Mouse (Mus musculus) c-Kit-positive CD71-positive TER-119-positive erythroid progenitor cells, embryonic 14.5 days (primary cell): ENCODE data around the gene Gna15.

Experiments used
- DNase-seq: peaks from one replicate; pipeline ENCODE4 v3.0.0-alpha.2; 2013; ENCODE audit warnings: low spot score

Gene Gna15

DNA sequence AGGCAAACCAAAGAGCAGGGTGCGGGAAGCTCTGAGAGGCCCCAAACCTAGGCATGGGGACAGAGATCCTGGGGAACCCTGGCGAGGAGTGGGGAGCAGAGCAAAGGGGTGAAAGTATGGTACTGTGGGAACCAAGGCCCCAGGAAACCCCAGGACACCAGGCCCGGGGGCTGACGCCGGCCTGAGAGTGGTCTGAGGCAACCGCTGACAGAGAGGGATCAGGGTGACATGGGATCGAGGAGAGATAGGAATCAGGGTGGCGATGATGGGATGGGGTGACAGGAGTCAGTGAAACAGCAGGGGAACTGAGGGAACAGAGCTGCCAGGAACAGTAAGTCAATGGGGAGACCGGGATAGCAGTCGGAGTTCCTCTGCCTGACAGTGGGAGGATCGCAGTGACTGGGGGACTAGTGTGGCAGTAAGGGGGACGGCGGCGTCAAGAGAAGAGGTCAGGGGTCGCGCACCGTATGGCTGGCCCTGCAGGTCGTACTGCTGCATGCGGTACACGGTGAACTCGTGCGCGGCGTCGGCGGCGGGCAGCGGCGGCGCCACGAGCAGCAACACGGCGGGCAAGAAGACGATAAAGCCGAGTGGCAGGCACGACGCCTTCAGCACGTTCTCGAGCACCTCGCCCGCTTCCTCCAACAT lies 28.3 kb downstream of the Gna15 start:
- DNase-seq, result no peak

DNA sequence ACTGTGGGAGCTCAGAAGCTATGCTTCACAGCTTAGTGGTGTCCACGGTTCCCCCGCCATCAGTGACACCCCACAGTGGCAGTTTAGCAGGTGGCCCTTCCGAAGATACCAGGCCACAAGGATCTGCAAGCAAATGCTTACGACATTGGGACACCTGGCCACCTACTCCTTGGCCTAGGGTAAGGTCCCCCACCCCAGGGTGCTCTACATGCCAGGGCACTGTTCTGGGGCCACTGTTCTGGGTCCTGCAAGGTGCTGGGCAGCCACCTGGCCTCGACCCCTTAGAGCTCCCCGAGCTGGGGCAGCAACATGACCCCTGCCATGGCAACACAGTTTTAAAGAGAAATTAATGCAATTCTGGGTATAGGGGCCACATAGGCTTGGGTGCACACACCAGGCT lies 28.9 kb downstream of the Gna15 start:
- DNase-seq, result no peak

DNA sequence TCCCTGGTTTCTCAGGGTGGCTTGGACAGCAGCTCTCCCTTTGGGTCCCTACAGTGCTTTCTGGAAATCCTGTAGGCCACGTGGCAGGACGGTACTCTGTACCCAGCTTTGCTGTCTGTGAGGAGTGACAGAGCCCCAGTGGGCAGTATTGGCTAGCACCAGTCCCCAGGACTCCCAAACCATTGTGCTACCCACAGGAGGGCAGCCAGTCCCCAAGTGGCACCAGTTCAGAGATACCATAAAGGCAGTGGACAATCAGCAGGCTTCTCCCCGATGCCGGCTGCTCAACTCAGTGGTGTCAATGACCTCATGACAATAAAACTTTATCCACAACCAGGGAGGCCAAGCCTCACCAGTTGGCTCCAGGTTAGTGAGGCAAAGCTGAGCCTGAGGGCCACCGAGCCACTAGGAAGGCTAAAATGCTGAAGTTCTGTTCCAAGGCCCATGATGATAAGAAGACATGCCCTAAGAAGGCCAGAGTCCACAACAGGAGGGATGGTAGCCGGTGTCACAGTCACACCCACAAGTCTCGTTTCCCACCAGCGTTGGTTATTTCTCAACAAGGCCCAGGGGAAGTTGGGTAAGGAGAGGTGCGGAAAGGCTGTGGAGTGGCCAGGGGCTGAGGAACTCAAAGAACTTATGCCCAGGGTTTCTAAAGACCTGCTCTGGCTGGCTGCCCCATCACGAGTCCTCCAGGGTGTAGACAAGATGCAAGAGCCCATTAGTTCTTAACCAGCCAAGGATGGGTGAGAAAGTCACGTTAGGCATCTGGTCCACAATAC lies 29.6 kb downstream of the Gna15 start:
- DNase-seq, result no peak

DNA sequence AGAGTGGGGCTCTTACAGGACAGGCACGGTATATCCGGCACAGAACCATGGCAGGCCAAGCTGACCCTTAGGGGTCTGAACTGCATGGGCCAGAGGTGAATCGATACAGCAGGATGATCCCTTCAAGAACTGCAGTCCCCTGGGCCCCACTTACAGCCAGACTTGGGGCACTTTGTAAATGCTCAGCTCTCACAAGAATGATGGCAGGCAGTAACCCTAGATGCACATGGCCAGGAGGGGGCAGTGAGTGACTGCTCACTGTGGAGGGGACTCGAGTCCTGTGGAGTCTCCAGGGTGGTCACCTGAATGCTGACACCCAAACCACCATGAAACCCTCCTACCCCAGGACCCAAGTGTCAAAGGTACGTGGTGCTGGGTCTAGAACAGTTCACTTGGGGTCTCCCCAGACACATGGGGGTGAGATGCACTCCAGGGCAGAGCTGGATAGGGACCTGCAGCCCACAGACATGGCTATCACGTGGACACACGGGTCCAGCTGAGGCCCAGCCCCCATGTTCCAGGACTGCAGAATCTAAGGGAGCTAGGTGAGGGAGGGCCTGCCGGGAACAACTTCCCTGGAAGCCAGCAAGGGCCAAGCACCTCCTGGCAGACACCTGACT lies 30.3 kb downstream of the Gna15 start:
- DNase-seq, result no peak

DNA sequence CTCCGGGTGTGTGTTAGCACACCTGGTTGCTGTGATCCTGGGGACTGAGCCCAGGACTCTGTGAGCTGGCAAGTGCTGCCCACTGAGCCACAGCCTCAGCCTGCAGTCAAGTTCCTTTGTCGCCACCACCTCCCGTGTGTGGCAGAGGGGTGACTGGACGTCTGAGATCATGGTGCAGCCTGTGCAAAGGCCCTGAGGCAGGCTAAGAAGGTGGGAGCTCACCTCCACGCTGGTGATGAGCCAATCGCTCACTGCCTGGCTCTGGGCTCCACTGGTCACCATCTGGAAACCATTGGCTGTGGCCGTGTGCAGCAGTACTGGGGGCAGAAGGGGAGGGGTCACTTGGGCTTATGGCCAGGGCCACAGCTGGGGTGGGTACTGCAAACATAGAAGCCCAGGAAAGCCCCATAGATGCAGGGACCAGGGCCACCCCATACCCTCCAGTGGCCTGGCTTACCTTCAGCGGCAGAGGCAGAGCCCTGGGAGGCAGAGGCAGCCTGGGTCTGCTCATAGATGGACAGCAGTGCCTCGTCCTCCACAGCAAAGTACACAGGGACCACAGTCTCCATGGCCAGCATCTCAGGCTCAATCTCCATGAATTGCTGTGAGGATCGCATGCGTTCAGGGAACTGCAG lies 31.3 kb downstream of the Gna15 start:
- DNase-seq, result no peak

DNA sequence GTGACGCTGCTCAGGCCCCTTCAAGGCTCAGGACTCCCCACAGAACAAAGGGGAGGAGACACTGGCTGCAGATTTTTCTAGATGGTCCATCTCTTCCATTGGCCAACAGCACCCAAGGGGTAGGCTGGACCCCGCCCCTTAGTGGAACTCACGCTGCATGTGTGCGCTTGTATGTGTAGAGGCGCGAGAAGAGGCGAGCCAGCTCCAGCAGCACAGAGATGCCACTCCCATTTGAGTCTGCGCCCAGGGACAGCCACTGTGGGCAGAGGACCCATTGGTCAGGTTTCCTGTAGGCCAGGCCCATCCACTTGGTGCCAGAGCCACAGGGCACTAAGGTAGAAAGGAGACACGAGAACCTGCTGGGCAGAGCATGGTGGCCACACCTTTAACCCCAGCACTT lies 33.0 kb downstream of the Gna15 start:
- no peak for DNase-seq

DNA sequence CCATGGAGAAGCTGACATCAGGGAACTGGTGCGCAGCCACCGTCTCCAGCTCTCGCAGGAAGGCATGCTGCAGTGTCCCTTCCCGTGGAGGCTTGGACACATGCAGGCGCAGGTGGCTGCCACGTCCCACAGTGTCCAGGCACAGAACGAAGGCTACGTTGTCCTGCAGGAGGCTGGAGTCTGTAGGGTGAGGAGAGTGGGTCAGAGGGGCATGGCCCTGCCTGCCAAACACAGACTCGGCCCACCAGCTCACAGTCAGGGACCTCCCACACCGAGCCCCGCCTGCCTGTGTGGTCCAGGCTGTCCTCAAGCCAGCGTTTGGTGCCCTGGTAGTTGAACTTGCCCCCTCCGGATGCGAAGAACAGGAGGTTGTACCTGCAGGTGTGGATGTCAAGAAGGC lies 34.1 kb downstream of the Gna15 start:
- DNase-seq, result no peak

DNA sequence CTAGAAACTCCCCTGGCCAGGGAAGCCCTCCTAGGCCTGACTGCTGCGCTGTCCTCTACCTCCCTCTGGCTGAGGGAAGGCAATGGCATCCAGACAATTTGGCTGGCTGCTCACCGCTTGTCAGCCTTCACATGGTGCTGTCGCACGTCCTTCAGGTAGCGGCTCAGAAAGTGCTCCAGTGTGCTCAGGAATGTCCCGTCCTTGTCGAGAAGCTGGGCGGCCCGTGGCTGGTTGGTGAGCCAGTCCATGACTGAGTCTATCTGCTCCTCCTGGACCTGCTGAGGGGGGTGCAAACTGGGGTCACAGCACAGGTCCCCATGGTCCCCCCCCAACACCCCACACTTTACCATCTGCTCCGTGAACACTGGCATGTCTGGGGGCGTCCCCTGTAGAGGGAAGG lies 35.9 kb downstream of the Gna15 start:
- DNase-seq, result no peak

DNA sequence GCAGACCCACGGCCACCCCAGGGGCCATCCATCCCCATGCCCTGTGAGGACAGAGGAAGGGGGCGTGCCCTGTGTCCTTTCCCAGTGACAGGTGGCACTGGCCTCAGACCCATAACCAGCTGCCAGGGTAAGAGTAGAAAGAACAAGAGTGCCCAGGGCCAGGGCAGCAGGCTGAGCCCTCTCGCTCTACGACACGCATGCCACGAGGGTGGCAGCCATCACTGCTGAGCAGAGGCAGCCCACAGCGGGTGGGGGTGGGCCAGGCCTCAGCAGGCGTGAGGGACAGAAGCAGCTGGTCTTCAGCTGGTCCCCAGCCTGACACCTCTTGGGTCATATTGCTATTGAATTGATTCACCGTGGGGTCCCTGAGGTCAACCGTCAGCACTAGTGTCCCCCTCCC lies 37.5 kb downstream of the Gna15 start:
- no peak for DNase-seq

DNA sequence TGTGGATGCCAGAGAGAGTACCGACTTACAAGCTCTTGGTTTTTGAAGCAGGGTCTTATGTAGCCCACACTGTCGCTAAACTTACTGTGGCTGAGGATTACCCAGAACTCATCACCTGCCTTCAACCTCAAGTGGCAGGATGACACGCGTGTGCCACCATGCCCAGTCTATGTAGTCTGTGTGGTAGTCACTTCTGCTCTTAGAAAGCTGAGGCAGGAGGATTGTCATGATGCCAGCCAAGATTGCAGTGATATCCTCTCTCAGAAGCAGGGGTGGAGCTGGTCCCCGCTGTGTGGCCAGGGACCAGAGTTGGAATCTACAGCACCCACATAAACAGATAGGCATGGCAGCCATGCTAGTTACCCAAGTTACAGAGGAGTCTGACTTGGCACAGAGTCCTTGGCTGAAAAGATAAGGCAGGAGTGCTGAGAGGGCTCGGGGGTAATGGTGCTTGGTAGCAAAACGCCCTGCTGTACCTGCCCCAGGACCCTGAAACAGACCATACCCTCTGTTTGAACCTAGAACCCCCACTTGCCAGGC lies 38.5 kb downstream of the Gna15 start:
- DNase-seq, result no peak

DNA sequence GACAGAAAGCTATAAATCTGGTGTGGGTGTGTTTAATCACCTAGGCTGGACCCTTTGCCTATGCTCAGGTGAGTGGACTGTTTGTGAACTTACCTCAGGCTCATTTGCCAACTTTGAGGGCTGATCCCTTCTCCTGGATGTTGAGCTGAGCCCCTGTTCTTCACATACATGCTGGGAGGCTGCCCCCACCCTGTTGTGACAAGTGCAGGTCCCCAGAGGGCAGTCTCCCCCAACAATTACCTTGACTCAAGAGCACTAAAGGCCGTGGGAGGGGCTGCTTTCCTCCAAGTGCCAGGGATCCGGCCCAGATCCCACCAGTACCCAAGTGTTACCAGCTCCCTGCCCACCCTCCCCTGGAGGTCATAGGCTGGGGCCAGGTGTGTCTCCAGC lies 39.0 kb downstream of the Gna15 start:
- DNase-seq, result no peak

DNA sequence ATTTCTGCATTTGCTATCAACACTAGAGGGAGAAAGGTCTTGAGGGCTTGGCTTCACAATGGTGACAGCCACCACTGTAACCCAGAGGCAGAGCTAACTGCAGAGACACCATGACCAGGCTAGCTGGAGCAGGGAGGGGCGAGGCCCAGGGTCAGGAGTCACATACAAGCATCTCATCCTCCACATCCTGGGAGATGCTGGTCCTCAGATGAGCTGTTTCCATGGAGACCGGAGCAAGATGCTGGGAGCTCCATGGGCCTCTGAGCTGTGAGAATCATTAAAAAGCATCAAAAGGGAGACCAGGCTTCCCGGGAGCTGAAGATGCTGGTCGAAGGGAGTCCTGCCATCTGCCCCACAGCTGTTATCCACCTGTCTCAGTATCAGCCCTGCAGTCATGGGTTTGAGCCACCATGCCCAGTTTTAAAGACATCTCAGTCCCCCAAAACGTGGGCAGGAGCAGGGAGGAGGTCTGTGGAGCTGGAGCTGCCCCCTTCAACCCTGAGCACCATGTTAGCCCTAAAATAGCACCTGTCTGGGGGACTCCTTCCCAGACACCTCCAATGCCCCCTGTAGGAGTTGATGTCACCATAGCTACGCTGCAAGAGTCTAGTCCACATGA lies 39.5 kb downstream of the Gna15 start:
- no peak for DNase-seq

DNA sequence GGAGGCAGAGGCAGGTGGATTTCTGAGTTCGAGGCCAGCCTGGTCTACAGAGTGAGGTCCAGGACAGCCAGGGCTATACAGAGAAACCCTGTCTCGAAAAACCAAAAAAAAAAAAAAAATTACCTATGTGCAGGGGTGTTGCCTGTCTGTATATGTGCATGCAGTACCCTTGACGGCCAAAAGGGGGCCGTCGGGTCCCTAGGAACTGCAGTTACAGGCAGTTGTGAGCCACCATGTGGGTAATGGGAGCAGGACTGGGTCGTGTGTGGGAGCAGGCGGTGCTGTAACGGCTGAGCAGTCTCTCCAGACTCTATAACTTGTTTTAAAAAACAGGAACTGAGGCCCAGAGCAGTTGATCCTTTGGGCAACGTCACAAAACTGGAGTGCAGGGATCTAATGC lies 40.0 kb downstream of the Gna15 start:
- peak; percentile 51 for DNase-seq

DNA sequence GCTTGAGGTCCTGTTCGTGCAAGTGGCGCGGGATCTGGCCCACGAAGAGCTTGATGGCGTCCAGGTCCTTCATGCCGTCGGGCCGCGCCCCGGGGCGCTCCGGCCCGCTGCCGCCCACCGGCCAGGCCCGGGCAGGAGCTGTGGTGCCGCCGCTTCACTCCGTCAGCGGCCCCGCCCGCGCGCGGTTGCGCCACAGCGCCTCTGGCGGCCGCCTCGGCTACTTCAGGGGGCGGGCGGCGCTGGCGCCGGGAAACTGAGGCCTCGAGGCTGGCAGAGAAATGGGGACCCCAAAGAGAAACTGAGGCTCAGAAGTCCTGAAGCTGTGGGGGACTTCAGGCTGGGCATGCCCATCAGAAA lies 41.5 kb downstream of the Gna15 start, which contains the start of gene Celf5:
TSS of gene Celf5 (minus strand) at position 177 of the 357 bp plus-strand sequence.
- DNase-seq, result no peak

DNA sequence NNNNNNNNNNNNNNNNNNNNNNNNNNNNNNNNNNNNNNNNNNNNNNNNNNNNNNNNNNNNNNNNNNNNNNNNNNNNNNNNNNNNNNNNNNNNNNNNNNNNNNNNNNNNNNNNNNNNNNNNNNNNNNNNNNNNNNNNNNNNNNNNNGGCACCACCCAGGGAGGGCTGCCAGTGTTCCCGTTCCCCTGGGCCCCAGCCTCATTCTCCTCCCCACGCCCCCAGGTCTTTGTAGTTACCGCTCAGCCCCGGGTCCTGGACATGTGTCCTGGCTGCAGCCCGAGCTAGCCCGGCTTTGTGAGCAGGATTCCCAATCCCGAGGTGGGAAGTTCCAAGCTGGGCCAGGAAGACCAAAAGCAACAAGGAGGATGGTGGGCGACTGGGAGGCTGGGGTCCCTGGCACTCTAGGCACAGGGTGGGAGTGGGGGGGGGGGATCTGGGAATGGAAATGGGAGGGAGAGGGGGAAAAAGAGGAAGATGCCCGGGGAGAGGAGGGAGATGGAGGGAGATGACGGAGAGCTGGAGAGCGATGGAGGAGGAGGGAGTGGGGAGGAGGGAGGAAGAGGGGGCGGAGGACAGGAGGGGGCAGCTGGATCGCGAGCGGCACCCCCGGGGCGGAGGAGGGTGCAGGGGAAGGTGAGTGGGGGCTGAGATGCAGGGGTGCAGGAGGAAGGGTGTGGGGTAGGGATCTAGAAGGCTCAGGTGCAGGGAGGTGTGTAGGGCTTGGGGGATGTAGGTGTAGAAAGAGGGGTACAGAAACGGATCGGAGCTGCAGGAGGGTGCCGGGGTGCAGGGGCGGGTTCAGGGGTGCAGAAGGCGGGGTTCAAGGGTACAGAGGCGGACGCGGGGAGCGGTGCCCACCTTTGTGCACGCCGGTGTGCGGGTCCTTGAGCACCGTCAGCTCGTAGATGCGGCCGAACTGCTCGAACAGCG lies 42.2 kb downstream of the Gna15 start:
- DNase-seq, result no peak

DNA sequence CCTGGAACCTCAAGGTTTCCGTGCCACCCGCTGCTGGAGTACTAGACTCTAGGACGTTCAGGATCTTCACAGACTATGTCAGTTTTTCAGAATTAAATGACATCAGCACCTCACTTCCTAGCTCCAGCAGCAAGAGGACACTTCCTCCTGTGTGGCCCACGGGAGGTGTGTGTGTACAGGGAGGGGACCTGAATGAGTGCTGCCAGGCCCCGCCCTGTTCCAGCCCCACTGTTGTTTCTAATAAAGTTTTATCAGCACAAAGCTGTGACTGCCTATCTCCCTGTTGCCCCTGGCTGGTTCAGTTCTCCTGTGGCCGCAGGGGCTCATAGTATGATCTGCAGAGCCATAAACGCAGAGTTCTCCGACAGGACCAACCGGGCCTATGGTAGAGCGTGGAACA lies 49.6 kb downstream of the Gna15 start:
- no peak for DNase-seq

DNA sequence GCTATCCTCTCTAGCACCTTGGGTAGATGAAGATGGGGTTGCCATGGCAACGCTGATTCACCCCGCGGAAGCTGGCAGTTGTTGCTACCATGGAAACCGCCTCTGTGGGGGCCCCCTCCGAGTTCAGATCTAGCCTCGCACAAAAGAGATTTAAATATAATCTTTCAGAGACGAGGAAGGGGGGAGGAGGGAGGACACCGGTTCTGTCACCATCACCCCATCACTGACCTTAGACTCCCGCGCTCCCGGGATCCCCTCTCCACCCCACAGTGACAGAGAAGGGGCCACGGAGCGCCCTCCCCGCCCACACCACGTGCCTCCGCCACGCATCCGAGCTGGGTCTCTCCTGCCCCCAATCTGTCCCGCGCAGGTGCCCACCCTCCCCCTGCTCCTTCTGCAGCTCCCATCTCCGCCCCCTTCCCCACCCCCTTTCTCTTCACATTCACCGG lies 51.0 kb downstream of the Gna15 start:
- DNase-seq, result no peak

DNA sequence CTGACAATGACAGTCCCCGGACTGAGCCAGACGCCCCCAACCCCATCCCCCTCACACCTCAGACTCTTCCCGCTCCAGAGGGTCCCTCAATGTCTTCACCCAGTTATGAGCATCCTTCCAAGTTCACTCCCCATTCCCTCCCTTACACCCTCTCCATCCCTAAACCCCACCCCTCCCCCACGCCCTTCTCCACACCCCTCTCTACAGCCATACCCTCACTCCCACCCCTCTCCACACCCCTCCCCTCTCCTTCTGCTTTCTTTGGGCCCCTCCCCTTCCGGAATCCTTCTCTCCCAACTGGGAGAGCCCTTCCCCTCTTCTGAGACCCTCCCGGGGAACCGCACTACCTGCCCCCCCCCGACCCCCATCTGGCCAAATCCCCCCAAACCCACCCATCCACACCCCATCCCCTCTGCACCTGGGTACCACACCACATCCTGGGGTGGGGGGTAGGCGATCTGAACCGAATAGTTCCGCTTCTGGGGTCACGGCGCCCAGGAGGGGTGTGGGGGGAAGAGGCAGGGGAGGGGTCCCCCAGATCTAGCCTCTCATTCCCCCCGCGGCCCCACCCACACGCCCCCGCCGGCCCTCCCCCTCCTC lies 51.5 kb downstream of the Gna15 start:
- no peak for DNase-seq

DNA sequence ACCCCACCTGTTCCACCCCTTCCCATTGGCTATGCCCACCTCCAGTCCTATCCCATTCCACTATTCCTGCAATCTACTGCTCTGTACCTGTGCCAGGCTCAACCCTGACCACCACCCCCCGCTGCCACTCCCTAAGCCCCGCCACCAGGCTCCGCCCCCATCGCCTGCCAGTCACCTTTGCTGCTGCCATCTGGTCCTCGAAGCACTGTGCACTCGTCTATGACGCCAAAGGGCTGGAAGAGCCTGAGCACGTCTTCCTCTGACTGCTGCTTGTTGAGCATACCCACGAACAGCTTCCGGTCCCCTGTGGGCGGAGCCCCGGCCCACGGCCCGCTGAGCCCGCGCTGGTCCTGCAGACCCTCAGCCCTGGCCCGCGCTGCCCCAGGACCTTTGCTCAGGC lies 53.6 kb downstream of the Gna15 start:
- no peak for DNase-seq

DNA sequence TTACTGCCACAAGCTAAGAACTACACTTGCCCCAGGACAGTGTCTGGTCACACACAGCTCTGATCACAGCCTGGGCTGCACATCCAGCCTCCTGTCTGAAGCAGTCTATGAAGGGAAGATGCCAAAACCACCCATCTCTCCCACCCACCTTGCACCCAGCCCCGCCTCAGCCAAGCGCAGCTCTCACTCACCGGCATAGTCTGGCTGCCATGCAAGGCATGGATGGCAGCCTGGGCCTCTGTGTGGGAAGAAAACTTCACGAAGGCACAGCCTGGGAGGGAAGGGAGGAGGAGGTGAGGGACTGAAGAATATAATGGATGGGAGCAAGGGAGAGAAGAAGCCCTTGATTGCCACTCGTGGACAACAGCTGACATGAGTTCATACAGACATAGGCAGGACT lies 54.8 kb downstream of the Gna15 start:
- no peak for DNase-seq
